Mouse (Mus musculus): ENCODE measurements around the gene Tspan12.

The Tspan12 gene

GRCm38 (mm10) chr6:21848808-21849207 is 3.5 kb downstream of the Tspan12 start:
- no peak for DNase-seq (ENCODE audit: low read depth, low spot score)
- Histone ChIP-seq H3K36me3 (ENCODE audit: control insufficient read depth, insufficient read depth, low read length, poor library complexity, severe bottlenecking) (no peaks in the 10 kb centered on the region), H3K27me3 (ENCODE audit: control insufficient read depth, insufficient read depth, low read length, poor library complexity, severe bottlenecking) (no peaks in the 10 kb centered on the region)

DNA sequence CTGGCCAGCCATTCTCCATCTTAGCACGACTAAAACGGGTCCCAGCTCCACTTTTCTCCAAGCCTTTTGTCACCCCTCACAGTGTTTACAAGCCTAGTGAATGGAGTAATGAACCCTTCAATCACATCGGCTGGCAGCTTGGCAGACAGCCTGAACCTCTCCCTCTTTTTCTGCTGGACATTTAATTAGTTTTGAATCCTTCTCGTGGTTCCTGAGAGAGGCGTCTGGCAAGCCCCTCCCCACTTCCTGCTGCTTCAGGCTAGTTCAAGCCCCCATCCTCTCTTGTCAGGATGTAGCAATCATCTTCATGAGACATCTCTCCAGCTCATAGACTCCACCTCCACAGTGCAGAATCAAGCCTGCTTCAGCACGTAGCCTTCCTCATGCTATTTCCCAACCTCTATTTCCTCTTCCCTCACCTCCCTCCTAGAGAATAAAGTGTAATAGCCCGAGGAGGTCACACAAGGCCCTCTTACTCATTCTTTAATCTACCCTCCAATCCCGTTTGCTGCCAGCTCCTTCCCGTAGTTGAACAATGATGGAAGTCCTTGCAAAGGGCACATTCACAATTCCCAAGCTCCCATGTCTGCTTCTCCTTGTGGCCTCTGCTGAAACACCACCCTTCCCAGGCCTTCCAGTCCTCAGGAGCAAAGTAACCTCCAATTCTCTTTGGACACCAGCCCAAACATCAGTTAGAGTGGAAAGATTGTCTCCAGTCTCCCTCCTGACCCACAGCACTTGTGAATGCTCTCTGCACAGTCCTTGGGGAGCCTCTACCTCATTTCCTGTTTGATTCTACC is 12.1 kb downstream of the Tspan12 start:
- H3K27me3 ChIP-seq (ENCODE audit: control insufficient read depth, insufficient read depth, low read length, poor library complexity, severe bottlenecking): no peaks in the 10 kb centered on the region
- H3K36me3 ChIP-seq (ENCODE audit: control insufficient read depth, insufficient read depth, low read length, poor library complexity, severe bottlenecking): no peaks in the 10 kb centered on the region
- no peak for DNase-seq (ENCODE audit: low read depth, low spot score)

GRCm38 (mm10) chr6:21839244-21839814 is 13.0 kb downstream of the Tspan12 start:
- no peak for DNase-seq (ENCODE audit: low read depth, low spot score)
- Histone ChIP-seq H3K27me3 (ENCODE audit: control insufficient read depth, insufficient read depth, low read length, poor library complexity, severe bottlenecking) (no peaks in the 10 kb centered on the region), H3K36me3 (ENCODE audit: control insufficient read depth, insufficient read depth, low read length, poor library complexity, severe bottlenecking) (no peaks in the 10 kb centered on the region)

- Histone ChIP-seq H3K27me3 (ENCODE audit: control insufficient read depth, insufficient read depth, low read length, poor library complexity, severe bottlenecking) (no peaks in the 10 kb centered on the region), H3K36me3 (ENCODE audit: control insufficient read depth, insufficient read depth, low read length, poor library complexity, severe bottlenecking) (no peaks in the 10 kb centered on the region)
- DNase-seq (ENCODE audit: low read depth, low spot score): no peak
Observed at GRCm38 (mm10) chr6:21833531-21833930, 18.8 kb downstream of the Tspan12 start.

DNA sequence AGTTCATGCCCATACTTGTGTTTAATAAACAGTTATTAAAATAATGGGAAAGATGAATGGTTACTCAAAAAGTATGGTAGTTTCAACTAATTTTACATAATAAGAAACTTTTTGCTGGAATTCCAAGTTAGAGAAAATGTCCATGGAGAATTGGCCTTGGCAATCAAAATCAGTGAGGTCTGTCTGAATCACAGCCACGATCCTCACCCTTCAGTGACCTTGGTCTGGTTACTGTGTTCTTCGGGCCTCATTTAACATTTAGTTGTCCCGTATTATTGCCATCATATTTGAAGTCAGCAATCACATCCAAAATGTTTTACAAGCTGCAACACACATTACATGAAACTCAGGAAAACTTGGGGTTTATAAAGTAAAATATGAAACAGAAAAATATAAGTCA is 20.4 kb downstream of the Tspan12 start:
- H3K36me3 ChIP-seq (ENCODE audit: control insufficient read depth, insufficient read depth, low read length, poor library complexity, severe bottlenecking): no peaks in the 10 kb centered on the region
- no peaks in the 10 kb centered on the region for H3K27me3 ChIP-seq (ENCODE audit: control insufficient read depth, insufficient read depth, low read length, poor library complexity, severe bottlenecking)
- DNase-seq (ENCODE audit: low read depth, low spot score): no peak

DNA sequence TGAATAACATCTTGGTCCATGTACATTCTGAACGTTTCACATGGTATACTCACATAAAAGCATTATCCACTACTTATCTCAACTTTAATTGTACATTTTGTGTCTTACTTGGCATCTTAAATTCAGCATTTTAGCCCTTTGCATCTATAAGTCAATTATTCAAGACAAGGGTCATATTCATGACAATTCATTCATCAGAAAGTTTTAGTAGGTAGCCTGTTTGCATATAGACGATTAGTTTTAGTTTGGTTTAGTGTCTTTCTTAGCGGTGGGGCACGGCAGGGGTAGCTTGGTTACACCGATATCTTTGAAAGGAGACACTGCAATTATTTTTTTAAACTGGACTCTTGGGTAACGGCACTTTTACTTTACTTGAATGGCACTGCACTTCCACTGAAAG is 21.4 kb downstream of the Tspan12 start:
- no peaks in the 10 kb centered on the region for H3K27me3 ChIP-seq (ENCODE audit: control insufficient read depth, insufficient read depth, low read length, poor library complexity, severe bottlenecking)
- H3K36me3 ChIP-seq (ENCODE audit: control insufficient read depth, insufficient read depth, low read length, poor library complexity, severe bottlenecking): no peaks in the 10 kb centered on the region
- no peak for DNase-seq (ENCODE audit: low read depth, low spot score)

DNA sequence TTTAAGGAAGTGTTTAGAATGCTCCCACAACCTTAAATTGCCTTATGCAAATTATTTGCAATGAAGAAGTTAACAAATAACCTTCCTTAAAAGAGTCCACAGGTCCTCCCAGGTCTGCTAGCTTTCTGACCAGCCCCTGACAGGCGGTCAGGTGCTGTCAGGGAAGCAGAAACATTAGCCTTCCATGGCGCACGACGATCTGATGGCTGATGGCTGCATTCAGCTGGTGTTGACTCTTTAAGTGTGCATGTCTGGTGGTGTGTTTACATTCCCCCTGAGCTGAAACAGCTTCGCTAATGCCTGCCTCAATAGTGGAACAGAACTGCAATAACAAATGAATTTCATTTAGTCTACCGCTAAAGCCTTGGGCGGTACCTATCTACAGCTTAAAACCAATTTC is 22.4 kb downstream of the Tspan12 start:
- no peak for DNase-seq (ENCODE audit: low read depth, low spot score)
- H3K36me3 ChIP-seq (ENCODE audit: control insufficient read depth, insufficient read depth, low read length, poor library complexity, severe bottlenecking): no peaks in the 10 kb centered on the region
- H3K27me3 ChIP-seq (ENCODE audit: control insufficient read depth, insufficient read depth, low read length, poor library complexity, severe bottlenecking): no peaks in the 10 kb centered on the region

DNA sequence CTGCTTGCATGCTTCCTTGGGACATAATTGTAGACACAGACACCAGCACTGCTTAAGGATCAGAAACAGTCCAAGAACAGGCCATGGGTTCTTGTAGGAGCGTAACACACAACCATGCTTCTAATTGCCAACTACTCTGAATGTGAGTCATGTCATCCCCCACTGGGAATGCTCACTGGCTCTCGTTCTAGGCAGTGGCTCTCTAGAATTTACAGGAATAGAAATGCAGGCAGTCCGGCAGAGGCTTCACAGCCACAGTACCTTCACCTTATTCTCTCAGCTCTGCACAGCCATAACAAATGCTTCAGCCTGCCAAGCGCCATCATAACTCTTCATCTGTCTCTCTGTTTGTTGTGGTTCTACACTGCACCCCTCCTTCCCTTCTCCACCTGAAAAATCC is 23.9 kb downstream of the Tspan12 start:
- no peaks in the 10 kb centered on the region for H3K36me3 ChIP-seq (ENCODE audit: control insufficient read depth, insufficient read depth, low read length, poor library complexity, severe bottlenecking)
- no peak for DNase-seq (ENCODE audit: low read depth, low spot score)
- H3K27me3 ChIP-seq (ENCODE audit: control insufficient read depth, insufficient read depth, low read length, poor library complexity, severe bottlenecking): no peaks in the 10 kb centered on the region

GRCm38 (mm10) chr6:21828001-21828400 is 24.3 kb downstream of the Tspan12 start:
- H3K36me3 ChIP-seq (ENCODE audit: control insufficient read depth, insufficient read depth, low read length, poor library complexity, severe bottlenecking): no peaks in the 10 kb centered on the region
- DNase-seq (ENCODE audit: low read depth, low spot score): no peak
- no peaks in the 10 kb centered on the region for H3K27me3 ChIP-seq (ENCODE audit: control insufficient read depth, insufficient read depth, low read length, poor library complexity, severe bottlenecking)

- H3K27me3 ChIP-seq (ENCODE audit: control insufficient read depth, insufficient read depth, low read length, poor library complexity, severe bottlenecking): no peaks in the 10 kb centered on the region
- no peaks in the 10 kb centered on the region for H3K36me3 ChIP-seq (ENCODE audit: control insufficient read depth, insufficient read depth, low read length, poor library complexity, severe bottlenecking)
- no peak for DNase-seq (ENCODE audit: low read depth, low spot score)
Observed at GRCm38 (mm10) chr6:21823694-21824093, 28.6 kb downstream of the Tspan12 start.

- H3K36me3 ChIP-seq (ENCODE audit: control insufficient read depth, insufficient read depth, low read length, poor library complexity, severe bottlenecking): no peaks in the 10 kb centered on the region
- no peaks in the 10 kb centered on the region for H3K27me3 ChIP-seq (ENCODE audit: control insufficient read depth, insufficient read depth, low read length, poor library complexity, severe bottlenecking)
- no peak for DNase-seq (ENCODE audit: low read depth, low spot score)
Observed at GRCm38 (mm10) chr6:21823281-21823680, 29.0 kb downstream of the Tspan12 start.

- no peak for DNase-seq (ENCODE audit: low read depth, low spot score)
- no peaks in the 10 kb centered on the region for H3K36me3 ChIP-seq (ENCODE audit: control insufficient read depth, insufficient read depth, low read length, poor library complexity, severe bottlenecking)
- no peaks in the 10 kb centered on the region for H3K27me3 ChIP-seq (ENCODE audit: control insufficient read depth, insufficient read depth, low read length, poor library complexity, severe bottlenecking)
Observed at GRCm38 (mm10) chr6:21822721-21823134, 29.6 kb downstream of the Tspan12 start.

GRCm38 (mm10) chr6:21818107-21818807 is 34.1 kb downstream of the Tspan12 start:
- Histone ChIP-seq H3K27me3 (ENCODE audit: control insufficient read depth, insufficient read depth, low read length, poor library complexity, severe bottlenecking) (no peaks in the 10 kb centered on the region), H3K36me3 (ENCODE audit: control insufficient read depth, insufficient read depth, low read length, poor library complexity, severe bottlenecking) (no peaks in the 10 kb centered on the region)
- DNase-seq (ENCODE audit: low read depth, low spot score): no peak

DNA sequence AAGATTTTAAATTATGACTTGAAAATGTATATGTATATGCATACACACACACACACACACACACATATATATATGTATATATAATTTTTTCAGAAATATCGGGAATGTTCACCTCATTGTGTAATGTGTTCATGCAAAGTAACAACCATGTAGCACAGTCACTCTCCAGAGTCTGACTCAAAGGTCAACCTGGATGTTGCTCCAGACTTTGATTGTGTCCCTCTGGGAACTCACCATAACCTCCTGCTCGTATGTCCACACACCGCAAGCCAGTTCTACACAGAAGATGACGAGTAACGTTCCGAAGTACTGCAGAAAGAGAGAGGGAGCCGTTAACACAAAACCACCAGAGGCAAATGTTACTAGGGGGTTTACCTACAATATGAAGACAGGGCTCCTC is 46.3 kb downstream of the Tspan12 start:
- H3K36me3 ChIP-seq (ENCODE audit: control insufficient read depth, insufficient read depth, low read length, poor library complexity, severe bottlenecking): no peaks in the 10 kb centered on the region
- no peak for DNase-seq (ENCODE audit: low read depth, low spot score)
- no peaks in the 10 kb centered on the region for H3K27me3 ChIP-seq (ENCODE audit: control insufficient read depth, insufficient read depth, low read length, poor library complexity, severe bottlenecking)

DNA sequence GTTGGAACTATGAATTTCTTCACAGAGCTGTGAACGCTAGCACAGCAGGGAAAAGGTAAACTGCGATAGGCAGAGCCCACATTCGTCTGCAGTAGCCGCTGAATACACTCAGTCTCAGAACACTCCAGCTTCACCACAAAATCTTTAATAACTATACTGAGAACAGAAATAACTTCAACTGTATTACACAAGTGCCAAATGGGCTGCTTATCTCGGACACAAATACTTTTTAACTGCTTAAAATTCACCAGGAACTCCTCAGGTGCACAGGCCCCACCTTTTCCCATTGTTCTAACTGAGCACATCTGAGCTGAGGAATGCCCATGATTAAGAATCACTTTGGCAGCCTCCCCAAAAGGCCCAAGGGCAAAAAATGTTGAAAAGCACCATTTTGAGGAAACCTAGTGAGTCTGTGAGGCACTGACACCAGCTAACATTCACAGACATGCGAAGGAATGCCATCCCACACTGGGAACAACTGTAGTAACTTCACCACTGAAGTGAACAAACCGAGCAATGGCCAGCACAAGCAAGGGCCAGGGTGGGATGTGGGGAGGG is 47.2 kb downstream of the Tspan12 start:
- no peak for DNase-seq (ENCODE audit: low read depth, low spot score)
- H3K27me3 ChIP-seq (ENCODE audit: control insufficient read depth, insufficient read depth, low read length, poor library complexity, severe bottlenecking): no peaks in the 10 kb centered on the region
- H3K36me3 ChIP-seq (ENCODE audit: control insufficient read depth, insufficient read depth, low read length, poor library complexity, severe bottlenecking): no peaks in the 10 kb centered on the region
